Mouse (Mus musculus) thymus, postnatal 14 days (tissue): ENCODE data around the gene Fbxl17.
A peak's percentile ranks its signal among the peaks of the same experiment; 100 is the strongest.

Source experiments
- DNase-seq: peaks from one replicate; pipeline ENCODE4 v3.0.0; 2021

The Fbxl17 gene

GRCm38 (mm10) chr17:63459712-63460495 lies 39.9 kb downstream of the Fbxl17 start:
- no peak for DNase-seq

DNA sequence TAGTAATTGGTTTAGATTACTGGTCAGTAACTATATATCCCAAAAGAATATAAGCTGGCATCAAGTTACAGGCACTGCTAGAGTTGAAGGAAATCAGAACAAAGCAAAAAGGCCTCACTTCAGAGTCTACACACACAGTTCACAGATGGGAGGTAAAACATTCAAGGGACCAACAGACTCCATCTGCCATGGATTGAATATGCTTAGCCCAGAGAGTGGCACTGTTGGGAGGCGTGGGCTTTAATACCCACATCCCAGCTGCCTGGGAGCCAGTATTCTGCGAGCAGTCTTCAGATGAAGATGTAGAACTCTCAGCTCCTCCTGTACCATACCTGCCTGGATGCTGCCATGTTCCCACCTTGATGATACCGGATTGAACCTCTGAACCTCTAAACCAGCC lies 41.8 kb downstream of the Fbxl17 start:
- no peak for DNase-seq

DNA sequence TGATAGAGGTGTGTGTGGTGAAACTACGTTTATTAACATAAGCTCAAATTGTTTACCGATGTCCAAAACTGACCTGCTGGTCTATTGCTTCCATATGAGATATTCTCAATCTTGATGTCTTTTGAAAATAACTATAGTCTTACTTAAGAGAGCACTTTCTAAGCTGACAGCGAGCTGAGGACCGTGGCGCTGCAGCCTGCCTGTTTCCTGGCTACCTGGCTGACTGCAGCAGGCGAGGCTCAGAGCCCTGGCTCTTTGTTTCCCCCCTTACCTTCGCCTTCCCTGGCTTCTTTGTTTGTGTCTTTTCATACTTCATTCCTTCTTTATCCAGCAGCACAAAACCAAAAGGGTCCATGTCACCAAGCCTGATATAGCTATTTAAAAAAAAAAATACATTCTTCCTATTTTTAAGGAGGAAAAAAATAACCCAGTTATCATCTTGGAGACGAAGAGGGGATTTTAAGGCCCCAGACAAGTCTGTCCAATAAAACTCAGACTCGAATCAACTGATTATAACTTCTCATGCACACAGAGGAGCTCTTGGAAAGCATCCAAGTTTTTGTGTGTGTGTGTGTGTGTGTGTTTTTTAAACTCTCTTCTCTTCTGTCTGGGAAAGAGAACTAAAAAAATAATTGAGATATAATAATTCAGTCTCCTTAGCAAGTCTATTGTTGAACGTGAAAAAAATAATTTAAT lies 48.4 kb downstream of the Fbxl17 start:
- DNase-seq: no peak

DNA sequence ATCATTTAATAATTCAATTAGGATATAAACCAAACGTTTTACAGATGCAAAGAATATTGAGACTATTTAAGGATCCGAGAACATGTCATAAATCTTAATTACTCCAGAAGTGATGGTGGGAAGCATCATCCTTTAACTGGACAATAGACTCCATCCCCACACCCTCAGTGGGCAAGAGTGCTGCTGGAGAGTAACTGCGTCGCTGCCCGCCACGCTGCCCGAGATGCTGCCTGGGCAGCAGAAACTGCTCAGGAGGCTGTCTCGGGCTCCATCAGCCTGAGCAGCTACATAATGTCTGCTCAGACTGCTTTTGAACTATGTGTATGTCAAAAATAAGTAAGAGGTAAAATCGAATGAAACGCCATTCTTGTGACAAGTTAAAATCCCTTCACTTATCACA lies 52.1 kb downstream of the Fbxl17 start:
- DNase-seq: no peak

DNA sequence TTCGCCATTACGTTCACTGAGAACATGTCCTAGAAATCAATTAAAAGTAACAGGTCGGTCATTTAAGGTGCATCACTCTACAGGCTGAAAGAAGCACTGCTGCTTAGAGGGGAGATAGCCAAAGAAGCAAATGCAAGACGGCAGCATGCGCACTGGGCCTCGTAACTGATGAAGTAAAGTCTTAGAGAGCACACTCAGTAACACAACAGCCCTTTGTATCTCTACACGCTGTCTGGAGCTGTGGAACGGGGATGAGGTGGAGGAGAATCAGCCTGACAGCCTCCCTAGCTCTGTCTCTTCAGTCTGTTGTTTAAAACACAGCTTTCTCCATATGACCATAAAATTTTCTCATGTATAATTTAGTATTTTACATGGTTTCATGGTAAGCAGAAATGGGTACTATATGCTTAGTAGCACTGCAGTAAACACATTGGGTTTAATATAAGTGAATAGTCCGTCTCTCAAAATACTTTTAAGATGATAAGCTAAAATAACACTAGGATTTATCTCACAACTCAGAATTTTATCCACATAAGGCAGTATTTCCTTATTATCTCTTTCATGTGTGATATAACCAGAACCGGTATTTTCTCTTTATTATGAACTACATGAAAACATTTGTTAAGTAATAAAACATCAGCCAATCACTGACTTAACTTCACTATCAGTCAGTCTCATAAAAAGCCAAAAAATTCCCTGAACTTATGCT lies 52.7 kb downstream of the Fbxl17 start:
- no peak for DNase-seq

DNA sequence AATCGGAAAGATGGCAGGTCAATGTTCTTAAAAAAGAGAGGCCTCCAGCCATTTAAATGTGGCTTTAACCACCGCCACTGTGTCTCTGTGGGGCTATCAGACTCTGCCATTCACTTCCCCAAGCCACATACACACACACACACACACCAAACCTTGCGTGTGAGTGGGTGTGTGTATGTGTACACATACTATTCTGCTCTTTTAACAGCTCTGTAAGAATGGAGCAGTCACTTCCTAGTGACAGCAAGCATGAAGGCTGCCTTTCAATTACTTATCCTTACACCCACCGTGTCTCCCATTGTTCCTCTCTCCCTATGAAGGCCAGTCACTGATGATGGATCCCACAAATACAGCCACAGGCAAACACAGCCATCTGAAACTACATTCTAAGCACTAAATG lies 54.6 kb downstream of the Fbxl17 start:
- DNase-seq: no peak

GRCm38 (mm10) chr17:63437424-63437823 lies 62.4 kb downstream of the Fbxl17 start:
- DNase-seq: no peak

GRCm38 (mm10) chr17:63434081-63434480 lies 65.7 kb downstream of the Fbxl17 start:
- DNase-seq: no peak

- no peak for DNase-seq
These were observed 68.2 kb downstream of the Fbxl17 start for GRCm38 (mm10) chr17:63431650-63432049.

GRCm38 (mm10) chr17:63430395-63431075 lies 69.3 kb downstream of the Fbxl17 start:
- DNase-seq: no peak

DNA sequence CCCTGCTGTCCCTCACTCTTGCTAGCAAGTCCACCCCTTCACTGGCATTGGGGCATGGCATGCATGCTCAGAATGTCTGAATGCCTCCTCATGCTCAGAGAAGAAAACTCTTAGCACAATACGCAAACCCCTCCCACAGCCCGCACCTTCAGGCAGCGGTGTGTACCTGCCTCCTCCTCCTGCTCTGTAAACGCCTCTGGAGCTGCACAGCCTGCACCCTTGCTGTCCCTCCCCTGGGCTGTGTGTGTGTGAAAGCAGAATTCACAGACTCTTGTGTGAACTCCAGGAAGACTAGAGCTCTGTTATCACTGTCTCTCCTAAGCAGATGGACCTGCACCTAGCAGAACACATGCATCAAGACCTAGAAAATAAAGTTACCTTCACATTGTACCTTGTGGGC lies 76.0 kb downstream of the Fbxl17 start:
- no peak for DNase-seq

- DNase-seq: no peak
These were observed 77.1 kb downstream of the Fbxl17 start for GRCm38 (mm10) chr17:63422685-63423084.

- no peak for DNase-seq
These were observed 78.0 kb downstream of the Fbxl17 start for GRCm38 (mm10) chr17:63421864-63422263.

GRCm38 (mm10) chr17:63419503-63419902 lies 80.3 kb downstream of the Fbxl17 start:
- DNase-seq: no peak

- DNase-seq: no peak
These were observed 85.7 kb downstream of the Fbxl17 start for GRCm38 (mm10) chr17:63413973-63414580.

DNA sequence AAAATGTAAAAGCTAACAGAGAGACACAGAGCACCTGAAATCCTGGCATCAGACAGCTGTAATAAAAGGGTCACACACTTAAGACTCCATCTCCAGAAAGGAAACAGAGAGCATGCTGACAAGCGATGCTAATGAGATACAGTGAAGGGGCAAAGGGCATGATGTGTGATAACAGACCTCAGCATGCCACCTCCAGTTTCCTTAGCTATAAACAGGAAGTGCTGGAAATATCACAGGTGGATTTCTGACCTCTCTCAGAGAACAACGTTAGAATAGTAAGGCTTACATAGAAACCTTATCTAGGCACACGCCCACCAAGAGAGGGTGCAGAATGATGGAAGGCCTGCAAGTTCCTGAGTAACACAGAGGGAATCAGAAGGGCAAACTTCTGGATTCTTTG lies 88.3 kb downstream of the Fbxl17 start:
- no peak for DNase-seq

DNA sequence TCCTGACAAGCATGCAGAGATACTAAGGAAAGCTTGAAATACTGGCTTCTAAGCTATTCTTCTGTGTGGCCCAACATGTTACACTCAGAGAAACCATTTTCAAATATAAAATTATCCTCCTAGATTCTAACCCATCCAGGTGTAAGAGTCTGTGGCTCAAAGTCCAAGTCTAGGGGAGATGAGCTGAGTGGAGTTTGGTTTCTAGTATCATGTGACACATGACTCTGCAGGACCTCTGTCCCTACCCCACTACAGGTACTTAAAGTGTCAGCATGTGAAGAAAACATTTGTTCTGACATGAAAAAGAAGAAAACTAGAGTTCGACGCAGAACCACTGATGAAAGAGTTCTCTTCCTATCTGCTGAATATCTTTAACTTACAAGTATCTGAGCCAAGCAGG lies 89.7 kb downstream of the Fbxl17 start:
- DNase-seq: no peak

DNA sequence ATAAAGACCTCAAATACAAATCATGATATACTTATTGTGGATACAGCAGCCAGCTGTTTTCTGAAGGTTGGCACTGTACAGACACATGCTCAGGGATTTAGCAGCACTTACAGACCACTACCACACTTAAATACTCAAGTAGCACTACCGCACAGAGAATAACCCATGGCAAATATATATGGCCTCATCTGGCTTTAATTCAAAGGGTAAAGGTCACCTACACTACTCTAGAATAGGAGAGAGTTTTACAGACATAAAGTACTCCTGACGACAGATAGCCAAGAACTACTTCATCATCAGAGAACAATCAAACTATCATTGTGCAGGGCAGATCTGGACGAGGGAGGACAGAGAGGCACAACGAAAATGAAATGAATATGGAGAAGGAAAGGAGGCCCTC lies 93.9 kb downstream of the Fbxl17 start:
- no peak for DNase-seq

- DNase-seq: peak; percentile 15
These were observed 94.3 kb downstream of the Fbxl17 start for GRCm38 (mm10) chr17:63405471-63405870.

- no peak for DNase-seq
These were observed 94.8 kb downstream of the Fbxl17 start for GRCm38 (mm10) chr17:63404968-63405367.

DNA sequence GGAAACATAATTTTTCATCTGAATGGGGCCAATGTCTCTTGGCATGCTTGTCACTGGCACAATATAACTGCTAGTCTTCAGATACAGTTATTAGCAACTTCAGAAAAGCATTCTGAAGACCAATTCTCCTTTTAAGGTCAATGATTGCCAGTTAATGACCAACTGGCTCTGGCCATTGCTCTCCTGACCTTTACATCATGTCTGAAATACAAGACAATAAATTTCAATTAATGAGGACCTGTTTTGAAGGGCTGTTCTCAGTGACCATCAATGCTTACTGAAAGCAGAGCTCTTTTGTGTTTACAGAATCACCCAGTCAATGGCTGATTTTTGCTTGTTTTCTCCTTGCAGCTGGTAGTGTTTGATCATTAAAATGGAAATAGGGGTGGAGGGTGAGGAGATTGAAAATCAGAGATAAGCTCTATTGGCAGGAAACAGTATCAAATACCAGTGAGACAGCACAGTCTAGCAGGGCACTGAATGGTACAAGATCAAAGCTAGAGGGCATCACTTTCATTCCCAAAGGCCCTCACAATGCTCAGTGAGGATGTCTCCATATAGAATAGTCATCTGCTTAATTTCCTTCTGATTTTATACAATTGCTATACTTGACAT lies 95.9 kb downstream of the Fbxl17 start:
- no peak for DNase-seq
